Mouse (Mus musculus) liver, adult (tissue): ENCODE data around the gene Dennd6b.

Experiments
- GATA4 ChIP-seq: IDR thresholded peaks from 2 replicates; pipeline ENCODE4 v1.6.1; 2014; ENCODE audit warnings: mild to moderate bottlenecking, low read length; ENCODE audit not compliant: insufficient replicate concordance

The Dennd6b gene

DNA sequence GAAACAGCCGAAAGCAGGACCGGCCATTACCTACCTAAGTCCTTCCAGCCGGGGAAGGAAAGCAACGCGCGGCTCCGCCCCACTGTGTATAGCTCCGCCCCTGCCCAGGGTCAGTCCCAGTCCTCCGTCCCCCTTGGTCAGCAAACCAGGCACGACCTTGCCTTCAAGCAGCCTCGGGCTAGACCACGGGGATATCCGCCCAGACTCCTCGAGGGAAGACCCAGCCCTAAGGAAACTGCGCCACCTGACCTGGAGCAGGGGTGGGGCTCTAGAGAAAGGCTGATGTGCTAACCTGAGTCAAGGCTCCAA is 22.4 kb downstream of the Dennd6b start:
- TF ChIP-seq GATA4: no peak

DNA sequence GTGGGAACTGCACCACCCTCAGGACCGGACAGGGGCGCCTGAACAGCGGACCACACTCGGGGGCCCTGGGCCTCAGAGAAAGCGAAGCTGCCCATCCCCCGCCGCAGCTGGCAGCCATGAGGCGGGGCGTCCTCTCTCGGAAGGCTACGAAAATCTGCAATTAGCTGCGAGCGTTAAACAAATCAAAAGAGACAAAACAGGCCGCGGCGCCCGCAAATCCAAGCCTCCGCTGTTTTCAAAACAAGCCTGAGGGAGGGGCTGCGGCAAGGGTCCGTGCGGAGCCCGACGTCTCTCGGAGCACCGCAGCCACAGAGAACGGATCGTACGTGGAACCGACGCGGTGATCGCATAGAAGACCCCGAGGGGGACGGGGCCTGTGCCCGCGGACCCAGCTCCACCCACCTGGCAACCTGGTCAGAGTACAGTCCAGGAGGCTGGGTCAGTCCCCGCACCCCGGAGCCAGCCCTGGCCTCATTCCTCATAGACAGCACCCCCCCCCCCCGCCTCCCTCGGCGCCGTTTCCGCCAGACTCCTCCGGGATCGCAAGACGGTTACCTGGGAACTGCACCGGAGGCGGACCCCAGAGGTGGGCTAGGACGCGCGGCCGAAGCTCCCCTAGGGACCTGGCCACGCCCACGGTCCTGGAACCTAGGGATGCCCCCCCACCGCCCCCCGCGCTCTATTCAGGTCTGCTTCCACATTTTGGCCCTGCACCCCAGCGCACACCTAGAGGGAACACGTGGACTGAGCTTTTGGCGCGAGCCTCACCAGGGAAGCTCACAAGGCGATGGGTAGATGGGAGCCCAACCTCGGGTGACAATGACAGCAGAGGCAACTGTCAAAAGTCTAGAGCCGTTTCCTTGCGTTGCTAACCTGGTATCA is 23.0 kb downstream of the Dennd6b start:
- TF ChIP-seq GATA4: no peak

DNA sequence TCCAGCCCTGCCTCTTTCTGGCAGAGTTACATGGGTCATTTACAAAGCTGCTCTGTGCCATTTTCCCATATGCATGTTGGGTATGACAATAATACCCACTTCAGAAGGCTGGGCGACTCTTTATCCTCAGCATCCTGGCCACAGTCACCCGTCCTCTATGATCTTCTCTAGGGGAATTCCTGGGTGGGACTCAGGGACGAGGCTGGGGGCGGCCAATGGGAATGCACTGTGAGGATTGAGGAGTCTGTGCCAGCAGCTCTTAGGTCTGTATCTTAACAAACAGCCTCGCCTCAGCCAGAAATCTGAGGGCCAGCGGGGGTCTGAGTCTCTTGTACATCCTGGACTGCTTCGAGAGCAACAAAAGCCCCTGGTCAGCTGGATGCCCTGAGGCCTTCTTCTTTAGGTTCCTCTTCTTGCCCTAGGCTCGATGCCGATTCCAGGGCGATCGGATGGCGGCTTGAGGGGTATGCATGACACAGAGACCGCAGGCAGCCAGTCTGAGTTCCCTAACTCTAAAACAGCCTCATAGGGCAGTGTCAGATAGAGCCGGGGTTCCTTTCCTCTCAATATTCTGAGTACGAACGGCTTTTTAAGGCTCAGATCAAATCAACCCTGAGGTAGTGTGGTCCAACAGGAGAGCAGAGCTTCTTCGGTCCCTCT is 23.9 kb downstream of the Dennd6b start:
- no peak for TF ChIP-seq GATA4

DNA sequence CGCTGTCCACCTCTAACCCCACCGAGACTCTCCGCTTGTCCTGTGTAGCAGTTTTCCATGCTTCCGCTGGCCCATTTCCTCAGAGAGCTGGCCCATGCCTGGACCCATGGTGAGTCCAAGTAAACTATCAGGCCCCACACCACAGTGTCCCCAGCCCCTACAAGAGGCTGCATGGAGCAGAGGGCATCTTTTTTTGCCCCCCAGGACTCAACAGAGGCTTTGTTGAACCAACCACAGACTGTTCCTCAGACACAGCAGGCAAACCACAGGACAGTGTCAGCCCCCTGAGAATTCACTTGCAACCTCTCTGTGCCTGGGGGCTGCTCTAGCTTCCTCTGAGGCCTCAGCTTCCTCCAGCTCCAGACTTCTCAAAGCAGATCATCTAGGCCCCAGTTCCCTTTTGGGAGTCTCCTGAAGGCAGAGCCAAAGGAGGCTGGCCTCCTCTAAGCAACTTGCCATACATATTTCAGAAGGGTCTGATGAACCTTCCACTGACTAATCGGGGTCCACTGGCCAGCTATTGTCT is 24.7 kb downstream of the Dennd6b start:
- no peak for TF ChIP-seq GATA4

DNA sequence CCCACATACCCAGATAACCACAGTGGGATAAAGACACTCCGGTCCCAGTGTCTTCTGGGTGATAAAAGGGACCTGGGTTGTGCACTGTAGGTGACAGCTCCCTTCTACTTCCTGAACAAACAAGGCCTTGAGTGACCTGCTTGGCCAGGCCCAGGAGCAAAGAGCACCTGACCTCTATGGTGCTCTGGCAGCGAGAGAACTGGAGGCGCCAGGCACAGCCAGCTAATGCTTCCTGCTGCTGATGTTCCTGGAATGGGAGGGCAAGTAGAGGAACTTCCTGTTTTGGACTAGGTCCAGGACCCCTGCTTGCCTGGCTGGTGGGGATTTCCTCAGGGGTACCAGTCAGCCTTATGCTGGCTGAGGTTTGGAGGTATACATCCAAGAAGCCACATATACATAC is 26.2 kb downstream of the Dennd6b start:
- peak; percentile 48; the same call in 1 of the 2 replicates for TF ChIP-seq GATA4

DNA sequence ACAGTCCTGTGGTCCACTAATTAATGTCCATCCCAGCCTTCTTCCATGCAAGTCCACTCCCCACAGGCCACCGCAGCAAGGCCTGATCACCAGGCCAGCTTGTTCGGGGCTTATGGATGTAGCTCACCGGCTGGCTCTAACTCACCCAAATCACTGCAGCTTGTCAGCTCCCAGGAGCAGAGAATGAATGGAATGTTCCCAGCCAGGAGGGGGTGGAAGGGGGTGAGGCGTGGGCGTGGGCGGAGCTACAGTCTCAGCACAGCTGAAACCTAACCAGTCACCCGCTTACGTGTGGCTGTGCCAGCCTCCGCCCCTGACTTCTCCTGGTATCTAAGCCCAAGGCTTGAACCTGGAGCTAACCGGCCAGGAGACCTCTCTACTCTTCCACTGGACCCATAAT is 26.9 kb downstream of the Dennd6b start:
- no peak for TF ChIP-seq GATA4

DNA sequence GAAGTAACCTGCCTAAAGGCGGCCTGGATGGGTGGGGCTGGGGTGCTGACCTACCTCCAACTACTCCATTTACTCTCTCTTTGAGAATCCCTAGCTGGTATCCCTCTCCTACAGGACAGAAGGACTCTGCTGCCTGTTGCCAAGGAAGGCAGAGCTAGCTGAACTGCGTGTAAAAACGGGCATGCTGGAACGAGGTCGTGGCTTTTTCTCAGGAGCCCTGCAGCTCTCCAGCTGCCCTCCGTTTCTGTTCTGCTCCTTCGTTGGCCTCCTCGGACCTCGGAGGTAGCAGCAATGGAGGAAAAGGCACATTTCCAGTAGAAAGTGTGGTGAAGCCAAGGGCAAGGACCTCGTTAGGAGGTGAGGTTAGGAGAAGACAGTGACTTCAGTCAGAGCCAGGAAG is 27.4 kb downstream of the Dennd6b start:
- no peak for TF ChIP-seq GATA4

DNA sequence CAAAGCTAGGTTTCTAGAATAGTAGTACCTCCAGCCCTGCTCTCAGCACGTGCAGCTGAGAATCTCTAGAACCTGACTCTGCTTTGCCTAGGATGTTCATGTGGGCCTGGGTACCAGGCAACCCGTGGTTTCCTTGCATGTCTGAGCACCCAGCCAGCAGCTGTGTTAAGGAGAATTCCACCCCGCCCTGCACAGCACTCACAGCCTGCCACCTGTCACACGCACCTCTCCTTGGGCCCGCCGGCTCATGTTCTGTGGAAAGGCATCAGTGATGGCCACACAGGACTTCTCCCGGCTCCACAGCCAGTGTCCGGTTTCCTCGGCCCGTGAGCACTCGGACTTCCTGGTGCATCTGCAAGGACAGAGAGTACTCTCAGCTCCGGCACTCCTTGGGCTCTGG is 30.8 kb downstream of the Dennd6b start:
- no peak for TF ChIP-seq GATA4

DNA sequence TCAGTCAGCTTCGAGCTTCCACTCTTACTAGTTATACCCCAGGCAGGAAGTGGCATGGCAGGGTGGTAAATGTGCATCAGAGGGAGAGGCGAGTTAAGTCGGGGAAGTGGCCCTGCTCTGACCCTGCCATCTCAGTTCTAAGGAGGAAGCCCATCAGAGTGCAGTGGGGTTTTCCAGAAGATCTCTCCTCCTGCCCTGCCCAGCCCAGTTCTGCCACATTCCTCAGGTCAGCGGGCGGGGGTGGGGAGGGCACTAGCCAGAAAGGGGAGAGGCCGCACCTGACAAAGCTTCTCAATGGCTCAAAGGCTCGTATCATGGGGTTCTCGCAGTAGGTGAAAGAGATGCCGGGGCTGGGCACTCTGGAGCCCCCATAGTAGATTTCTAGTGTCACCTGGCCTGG is 34.9 kb downstream of the Dennd6b start:
- TF ChIP-seq GATA4: no peak

DNA sequence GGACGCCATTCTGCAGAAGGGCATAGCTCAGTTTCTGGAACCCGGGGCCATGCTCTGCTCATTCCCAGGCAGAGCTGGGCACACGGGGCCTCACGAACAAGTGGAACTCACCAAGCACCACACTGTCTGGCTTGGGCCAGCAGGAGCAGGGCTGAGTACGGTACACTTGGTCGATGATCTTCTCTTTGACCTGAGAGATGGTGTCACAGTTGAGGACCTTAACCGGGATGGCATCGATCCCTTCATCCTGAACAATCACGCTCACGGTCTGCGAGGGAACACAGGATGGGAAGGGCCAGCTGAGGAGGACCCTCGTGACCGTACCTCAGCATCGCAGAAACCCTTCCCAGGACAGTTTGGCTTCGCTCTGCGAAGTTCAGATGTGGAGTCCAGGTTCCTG is 37.8 kb downstream of the Dennd6b start:
- no peak for TF ChIP-seq GATA4

DNA sequence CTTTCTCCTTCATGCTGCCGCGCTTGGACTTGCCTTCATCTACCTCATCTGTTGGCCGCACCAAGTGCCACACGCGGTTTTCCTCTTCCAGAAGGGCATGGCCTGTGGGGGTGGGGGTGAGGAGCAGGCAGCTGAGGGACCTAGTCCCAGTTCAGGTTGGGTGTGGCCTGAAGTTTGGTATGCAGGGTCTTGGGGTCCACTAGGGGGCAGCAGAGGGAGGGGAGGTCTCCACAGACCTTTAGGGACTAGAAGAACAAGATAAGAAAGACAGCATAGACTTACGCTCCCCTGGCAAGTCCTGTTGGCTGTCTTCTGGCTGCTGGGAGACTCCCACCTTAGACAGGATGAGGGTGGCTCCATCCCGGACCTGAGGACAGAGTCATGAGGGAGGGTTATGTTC is 38.3 kb downstream of the Dennd6b start:
- TF ChIP-seq GATA4: no peak

DNA sequence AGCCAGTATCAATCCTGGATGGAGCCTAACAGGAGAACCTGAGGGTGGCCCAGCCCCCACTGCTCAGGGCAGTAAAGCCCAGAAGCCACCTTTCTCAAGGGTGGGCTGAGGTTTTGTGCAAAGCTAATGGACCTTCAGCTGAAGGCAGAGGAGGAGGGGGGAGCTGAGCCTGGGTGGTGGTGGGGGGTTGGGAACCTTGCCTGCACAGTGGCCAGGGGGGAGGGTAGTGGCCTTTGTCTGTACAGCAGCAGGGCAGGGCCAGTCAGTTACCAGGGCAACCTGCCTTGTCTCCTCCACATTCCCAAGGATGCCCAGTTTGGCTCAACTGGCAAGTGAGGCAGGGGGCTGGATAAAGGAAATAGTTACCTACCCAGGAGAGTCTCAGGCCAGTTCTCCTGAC is 44.0 kb downstream of the Dennd6b start:
- no peak for TF ChIP-seq GATA4

DNA sequence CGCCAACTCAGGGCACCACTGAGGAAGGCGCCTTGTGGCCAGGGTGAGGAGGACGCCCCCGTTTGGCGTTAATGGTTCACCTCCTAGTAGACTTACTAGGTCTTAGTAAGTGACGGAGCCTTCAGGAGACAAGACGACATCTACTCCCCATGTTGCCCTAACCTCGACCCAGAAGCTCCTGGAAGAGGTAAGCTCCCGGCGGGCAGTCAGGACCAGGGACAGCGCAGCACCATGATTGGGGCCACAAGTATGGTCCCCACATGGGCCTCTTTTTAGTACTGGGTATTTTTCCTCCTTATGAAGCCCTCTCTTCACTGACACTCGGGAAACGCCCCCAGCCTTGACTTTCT is 46.3 kb downstream of the Dennd6b start:
- TF ChIP-seq GATA4: no peak

DNA sequence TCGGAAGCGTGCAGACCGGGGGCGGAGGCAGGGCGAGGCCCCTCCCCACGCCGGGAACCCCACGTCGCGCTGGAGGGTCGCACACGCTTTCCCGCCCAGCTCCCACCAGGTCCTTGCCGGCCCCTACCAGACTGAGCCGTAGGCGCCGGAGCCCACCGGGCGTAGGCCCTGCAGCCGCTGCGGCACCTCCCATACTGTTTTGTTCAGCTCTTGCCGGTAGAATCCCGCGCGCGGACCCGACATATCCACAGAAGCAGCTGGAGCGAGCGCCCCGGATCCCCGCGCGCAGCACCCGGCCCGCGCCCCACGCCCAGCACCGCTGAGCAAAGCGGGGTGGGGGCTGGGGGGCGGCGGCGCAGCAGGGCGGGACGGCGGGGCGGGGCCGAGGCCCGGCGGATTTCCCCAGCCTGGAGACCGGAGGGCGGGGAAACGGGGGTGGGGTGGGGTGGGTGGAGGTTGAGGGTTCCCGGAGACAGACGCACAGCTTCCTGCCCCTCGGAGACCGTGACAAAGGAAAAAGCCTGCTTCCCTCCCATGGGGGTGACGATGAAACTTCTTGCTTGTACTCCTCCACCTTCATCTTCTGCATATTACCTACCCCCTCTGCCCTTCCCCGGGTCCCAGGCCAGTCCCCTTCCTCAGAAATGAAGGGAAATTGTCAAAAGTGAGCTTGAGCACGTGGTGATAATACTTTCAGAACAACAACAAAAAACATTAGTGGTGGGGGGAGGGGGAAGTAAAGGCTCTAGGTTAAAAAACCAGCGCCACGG is 46.8 kb downstream of the Dennd6b start, which contains the start of gene Mapk11:
TSS of gene Mapk11 (minus strand) at position 358 of the 770 bp plus-strand sequence.
- no peak for TF ChIP-seq GATA4

DNA sequence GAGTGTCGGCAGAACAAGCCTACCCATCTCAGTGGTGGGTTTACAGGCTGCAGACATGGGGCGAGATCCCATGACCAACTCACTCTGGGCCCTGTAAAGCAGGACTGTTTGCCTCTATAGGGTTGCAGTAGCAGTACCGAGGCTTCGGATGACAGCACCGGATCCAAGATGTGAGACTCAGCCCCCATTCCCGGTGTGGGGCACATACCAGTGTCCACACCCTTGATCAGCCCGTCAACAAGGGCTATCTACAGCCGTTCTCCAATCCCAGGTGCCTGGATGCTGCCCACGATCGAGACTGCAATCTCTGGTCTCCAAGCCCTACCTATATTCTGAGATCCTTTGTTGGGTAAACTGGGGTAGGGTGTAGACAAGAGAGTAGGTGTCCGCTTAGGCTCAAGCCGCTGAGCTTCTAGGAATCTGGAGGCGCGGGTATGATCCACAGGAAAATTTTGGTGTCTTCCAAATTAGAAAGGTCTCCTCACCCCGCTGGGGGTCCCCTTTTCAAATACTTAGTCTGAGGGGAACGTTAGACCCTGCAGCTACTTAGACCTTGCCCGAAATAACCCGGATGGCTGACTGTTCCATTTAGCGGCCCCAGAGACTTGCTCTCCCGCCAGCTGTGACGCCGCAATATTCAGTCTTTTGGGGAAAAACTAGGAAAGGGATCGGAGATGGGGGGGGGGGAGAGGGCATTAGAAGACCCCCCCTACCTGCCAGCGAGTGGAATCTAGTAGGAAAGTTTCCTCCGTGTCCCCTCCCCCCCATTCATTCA is 47.6 kb downstream of the Dennd6b start:
- no peak for TF ChIP-seq GATA4
